Mouse (Mus musculus): ENCODE measurements around the gene Agbl2.

GRCm38 (mm10) chr2:90833502-90833901 is 51.0 kb downstream of the Agbl2 start:
- TF ChIP-seq EP300 (IDR thresholded peaks at IDR 0.05; ENCODE audit: low read depth) (no peak), CTCF (IDR thresholded peaks at IDR 0.05; ENCODE audit: low read depth) (no peak)
